Mouse (Mus musculus): ENCODE measurements around the gene Csk.

The Csk gene

GRCm38 (mm10) chr9:57653283-57653682 is at the start of gene Csk:
TSS of gene Csk (minus strand) at chr9:57653631.
- no peak for DNase-seq (ENCODE audit: low read depth)

- no peak for DNase-seq (ENCODE audit: low read depth)
Observed at GRCm38 (mm10) chr9:57698466-57699150, 45.2 kb upstream of the Csk start.

GRCm38 (mm10) chr9:57697380-57697779 is 43.9 kb upstream of the Csk start:
- DNase-seq (ENCODE audit: low read depth), result no peak

GRCm38 (mm10) chr9:57696380-57697285 is 43.2 kb upstream of the Csk start:
- no peak for DNase-seq (ENCODE audit: low read depth)

GRCm38 (mm10) chr9:57694108-57694507 is 40.7 kb upstream of the Csk start:
- no peak for DNase-seq (ENCODE audit: low read depth)

GRCm38 (mm10) chr9:57688606-57689005 is 35.2 kb upstream of the Csk start:
- no peak for DNase-seq (ENCODE audit: low read depth)

- no peak for DNase-seq (ENCODE audit: low read depth)
Observed at GRCm38 (mm10) chr9:57688158-57688557, 34.7 kb upstream of the Csk start.

GRCm38 (mm10) chr9:57687751-57688150 is 34.3 kb upstream of the Csk start, which contains the start of gene Cyp1a1:
TSS of gene Cyp1a1 (plus strand) at chr9:57687928.
- DNase-seq (ENCODE audit: low read depth), result no peak

- DNase-seq (ENCODE audit: low read depth), result no peak
Observed at GRCm38 (mm10) chr9:57686011-57686410, 32.6 kb upstream of the Csk start.

- no peak for DNase-seq (ENCODE audit: low read depth)
Observed at GRCm38 (mm10) chr9:57683520-57683919, 30.1 kb upstream of the Csk start, which contains the start of gene Cyp1a2. TSS of gene Cyp1a2 (minus strand) at chr9:57683703.

GRCm38 (mm10) chr9:57681411-57681810 is 28.0 kb upstream of the Csk start:
- DNase-seq (ENCODE audit: low read depth), result no peak

- no peak for DNase-seq (ENCODE audit: low read depth)
Observed at GRCm38 (mm10) chr9:57671500-57671899, 18.1 kb upstream of the Csk start.

- no peak for DNase-seq (ENCODE audit: low read depth)
Observed at GRCm38 (mm10) chr9:57671037-57671436, 17.6 kb upstream of the Csk start.

- no peak for DNase-seq (ENCODE audit: low read depth)
Observed at GRCm38 (mm10) chr9:57669566-57669965, 16.1 kb upstream of the Csk start.

- no peak for DNase-seq (ENCODE audit: low read depth)
Observed at GRCm38 (mm10) chr9:57668277-57668676, 14.8 kb upstream of the Csk start.

GRCm38 (mm10) chr9:57667817-57668216 is 14.4 kb upstream of the Csk start:
- no peak for DNase-seq (ENCODE audit: low read depth)

- DNase-seq (ENCODE audit: low read depth), result no peak
Observed at GRCm38 (mm10) chr9:57667136-57667535, 13.7 kb upstream of the Csk start.

- DNase-seq (ENCODE audit: low read depth), result no peak
Observed at GRCm38 (mm10) chr9:57666536-57666935, 13.1 kb upstream of the Csk start.

GRCm38 (mm10) chr9:57664616-57665015 is 11.2 kb upstream of the Csk start:
- DNase-seq (ENCODE audit: low read depth), result no peak

GRCm38 (mm10) chr9:57661552-57661951 is 8.1 kb upstream of the Csk start:
- DNase-seq (ENCODE audit: low read depth), result no peak

- no peak for DNase-seq (ENCODE audit: low read depth)
Observed at GRCm38 (mm10) chr9:57660501-57660900, 7.1 kb upstream of the Csk start.

GRCm38 (mm10) chr9:57659774-57660173 is 6.3 kb upstream of the Csk start:
- peak; percentile 71 for DNase-seq (ENCODE audit: low read depth)

GRCm38 (mm10) chr9:57658970-57659369 is 5.5 kb upstream of the Csk start:
- no peak for DNase-seq (ENCODE audit: low read depth)

Data from fibroblast of lung, adult 2 months (primary cell).